Mouse (Mus musculus) CH12.LX (cell line): Measurements from ENCODE around the gene Olfr171. TPM values are rescaled to one million over a fixed set of nuclear protein-coding genes. Genes with fewer than 3 reads are reported as not detected.

Source experiments
- DNase-seq: peaks from one replicate; pipeline ENCODE4 v3.0.0-alpha.2; 2013; ENCODE audit errors: extremely low read depth
- H3K27ac ChIP-seq: 2 replicates; pipeline ENCODE4 v1.5.1; 2012; ENCODE audit warnings: low read depth, mild to moderate bottlenecking, control low read depth, moderate library complexity; ENCODE audit not compliant: insufficient read depth
- H3K27me3 ChIP-seq: replicated peaks from 2 replicates; pipeline ENCODE3; 2012; ENCODE audit warnings: inconsistent platforms
- H3K36me3 ChIP-seq, 2 experiments: replicated peaks in 1 of 2; 2 replicates each; pipeline versions ENCODE3 to v1.6.1; 2012; ENCODE audit warnings: inconsistent platforms in 1 of 2, low read length in 1 of 2, mild to moderate bottlenecking in 1 of 2, mixed read lengths in 1 of 2, moderate library complexity in 1 of 2; ENCODE audit not compliant: control insufficient read depth in 1 of 2, insufficient read depth in 1 of 2
- H3K4me1 ChIP-seq, 2 experiments: 2 replicates each; pipeline ENCODE4 v1.6.1; 2012; ENCODE audit warnings: inconsistent platforms in 1 of 2, moderate library complexity in 1 of 2; ENCODE audit not compliant: insufficient read depth in 2 of 2, control insufficient read depth in 1 of 2
- H3K4me2 ChIP-seq: 2 replicates; pipeline ENCODE4 v1.6.1; 2012; ENCODE audit warnings: low read depth, mild to moderate bottlenecking, control low read depth; ENCODE audit not compliant: poor library complexity, insufficient read depth, severe bottlenecking
- H3K4me3 ChIP-seq, 3 experiments: fragments of 150-350 bp in 1 of 3; sonication (generic) in 1 of 3; replicated peaks in 1 of 3; 2 replicates each; pipeline versions ENCODE3 to v1.5.1; 2011 to 2012; ENCODE audit warnings: low read depth in 2 of 3, low read length in 2 of 3, mild to moderate bottlenecking in 2 of 3, moderate library complexity in 2 of 3, control low read depth in 1 of 3, improper control_type of control experiment in 1 of 3, inconsistent platforms in 1 of 3, mixed read lengths in 1 of 3; ENCODE audit not compliant: poor library complexity in 1 of 3
- H3K79me2 ChIP-seq: replicated peaks from 2 replicates; pipeline ENCODE4 v1.6.1; 2012; ENCODE audit warnings: mild to moderate bottlenecking, moderate library complexity; ENCODE audit not compliant: control insufficient read depth, poor library complexity, insufficient read depth, severe bottlenecking; ENCODE audit errors: extremely low read depth
- H3K9ac ChIP-seq: 2 replicates; pipeline ENCODE4 v1.6.1; 2012; ENCODE audit warnings: low read depth, mild to moderate bottlenecking, control low read depth, moderate library complexity; ENCODE audit not compliant: insufficient read depth
- H3K9me3 ChIP-seq: replicated peaks from 2 replicates; pipeline ENCODE3; 2012; ENCODE audit warnings: low read length, inconsistent platforms, mixed read lengths
- E2F4 ChIP-seq: IDR thresholded peaks from 2 replicates; pipeline ENCODE4 v1.6.1; 2011; ENCODE audit warnings: low read depth, low read length, improper control_type of control experiment; ENCODE audit not compliant: insufficient replicate concordance
- EP300 ChIP-seq: IDR thresholded peaks from 2 replicates; pipeline ENCODE4 v1.6.1; 2011; ENCODE audit warnings: low read length, improper control_type of control experiment
- IRF4 ChIP-seq: IDR thresholded peaks from 2 replicates; pipeline ENCODE4 v1.6.1; 2014; ENCODE audit warnings: low read depth, mild to moderate bottlenecking, inconsistent platforms, low read length, improper control_type of control experiment
- SIN3A ChIP-seq: IDR thresholded peaks from 2 replicates; pipeline ENCODE4 v1.6.1; 2012; ENCODE audit warnings: low read length, improper control_type of control experiment, inconsistent platforms
- dilution Hi-C: fragments of 300-500 bp; cut with MboI; formaldehyde crosslinking; loops from 2 replicates; pipeline ENCODE4 v1.14.3; 2020; ENCODE audit warnings: low sequenced_read_pairs; ENCODE audit not compliant: extremely low pct_unique_long_range_greater_than_20kb, extremely low pct_ligation_motif_present
- in situ Hi-C: fragments of 300-500 bp; cut with MboI; formaldehyde crosslinking; loops from 3 replicates; pipeline ENCODE4 v1.14.3; 2019; ENCODE audit warnings: low sequenced_read_pairs, low pct_ligation_motif_present, low pct_unique_long_range_greater_than_20kb, mixed read lengths
- polyA plus RNA-seq: library from polyadenylated mRNA; unstranded; fragments of >175 nt; gene quantifications from 2 replicates; pipeline ENCODE4 v1.2.1, GENCODE M21; 2012; ENCODE audit warnings: low read depth; ENCODE audit not compliant: insufficient read length
- total RNA-seq, 2 experiments: library from RNA; depleted of rRNA; stranded (reverse); fragments of 300-350 nt in 1 of 2; fragments of >200 nt in 1 of 2; gene quantifications; 2 replicates each; pipeline ENCODE4 v1.2.3; 2012 to 2014

Olfr171 gene
- total and polyA plus RNA-seq, 3 experiments = not detected

GRCm38 (mm10) chr16:19603166-19603565 is 26.6 kb downstream of the Olfr171 start:
- peaks cover 0 to 9% of the 10 kb centered on the region in 2 experiments; a peak in 2 of 4 replicates for H3K4me1 ChIP-seq
- H3K9me3 ChIP-seq = no peaks in the 10 kb centered on the region
- dilution Hi-C loops = no loop called here
- no peaks in the 10 kb centered on the region for H3K79me2 ChIP-seq
- in situ Hi-C loops = no loop called here
- H3K4me2 ChIP-seq = no peak overlapping the region
- H3K4me3 ChIP-seq = no peak overlapping the region
- DNase-seq = peak; percentile 13
- no peak overlapping the region for H3K27ac ChIP-seq
- no peak overlapping the region for H3K9ac ChIP-seq
- TF ChIP-seq SIN3A (no peak), EP300 (peak; percentile 69), IRF4 (peak; percentile 77), E2F4 (no peak)
- no peaks in the 10 kb centered on the region for H3K27me3 ChIP-seq
- no peaks in the 10 kb centered on the region for H3K36me3 ChIP-seq

Other genes starting within 250 kb of the Olfr171 start
- gene Olfr165, start 206.8 kb downstream of the Olfr171 start, total RNA-seq (2012; rRNA removed) = not detected in 2 replicates
- not detected in 2 replicates for gene Olfr165, start 206.8 kb downstream of the Olfr171 start, total RNA-seq (2014; rRNA removed)
- not detected in 2 replicates for gene Olfr165, start 206.8 kb downstream of the Olfr171 start, polyA plus RNA-seq
- gene Olfr166, start 146.2 kb downstream of the Olfr171 start, total RNA-seq (2012; rRNA removed) = 0.08 TPM in 2 replicates
- 0.07 TPM in 2 replicates for gene Olfr166, start 146.2 kb downstream of the Olfr171 start, total RNA-seq (2014; rRNA removed)
- 0.06 TPM in 1 of 2 replicates, not detected in the other for gene Olfr166, start 146.2 kb downstream of the Olfr171 start, polyA plus RNA-seq
- not detected in 2 replicates for gene Olfr167, start 107.7 kb downstream of the Olfr171 start, total RNA-seq (2012; rRNA removed)
- not detected in 2 replicates for gene Olfr167, start 107.7 kb downstream of the Olfr171 start, total RNA-seq (2014; rRNA removed)
- not detected in 2 replicates for gene Olfr167, start 107.7 kb downstream of the Olfr171 start, polyA plus RNA-seq
- not detected in 2 replicates for gene Olfr168, start 94.4 kb downstream of the Olfr171 start, total RNA-seq (2012; rRNA removed)
- gene Olfr168, start 94.4 kb downstream of the Olfr171 start, total RNA-seq (2014; rRNA removed) = not detected in 2 replicates
- gene Olfr168, start 94.4 kb downstream of the Olfr171 start, polyA plus RNA-seq = not detected in 2 replicates
- not detected in 2 replicates for gene Olfr169, start 58.1 kb downstream of the Olfr171 start, total RNA-seq (2012; rRNA removed)
- gene Olfr169, start 58.1 kb downstream of the Olfr171 start, total RNA-seq (2014; rRNA removed) = not detected in 2 replicates
- not detected in 2 replicates for gene Olfr169, start 58.1 kb downstream of the Olfr171 start, polyA plus RNA-seq
- not detected in 2 replicates for gene Olfr170, start 18.0 kb downstream of the Olfr171 start, total RNA-seq (2012; rRNA removed)
- gene Olfr170, start 18.0 kb downstream of the Olfr171 start, total RNA-seq (2014; rRNA removed) = not detected in 2 replicates
- gene Olfr170, start 18.0 kb downstream of the Olfr171 start, polyA plus RNA-seq = not detected in 2 replicates
- gene Lamp3, start 76.5 kb upstream of the Olfr171 start, total RNA-seq (2012; rRNA removed) = 0.04 TPM in 1 of 2 replicates, not detected in the other
- gene Lamp3, start 76.5 kb upstream of the Olfr171 start, total RNA-seq (2014; rRNA removed) = 0.26 TPM in 2 replicates
- gene Lamp3, start 76.5 kb upstream of the Olfr171 start, polyA plus RNA-seq = 0.11 and 0.16 TPM in 2 replicates
- gene B3gnt5, start 130.3 kb upstream of the Olfr171 start, total RNA-seq (2012; rRNA removed) = 1.6 and 1.9 TPM in 2 replicates
- 6.3 and 6.5 TPM in 2 replicates for gene B3gnt5, start 130.3 kb upstream of the Olfr171 start, total RNA-seq (2014; rRNA removed)
- 3.1 and 3.4 TPM in 2 replicates for gene B3gnt5, start 130.3 kb upstream of the Olfr171 start, polyA plus RNA-seq